In genomic region chr1:93305581-93306337, GRCm38 (mm10) we compare ENCODE assay signal across 7 mouse cellular contexts. TPM values are rescaled to one million over a fixed set of nuclear protein-coding genes. Genes with fewer than 3 reads are reported as not detected.
DNase-seq lines count a peak whose midpoint lies in the region; ATAC-seq and TF ChIP-seq lines count a peak whose summit lies in the region.

Gene Mterf4, minus strand, starts transcription at chr1:93305915.

- intact Hi-C loops in left cerebral cortex, postnatal 4 days (cut with DNase I): loop anchor here (10.0 kb wide), 1 partner anchor 131 kb away; no protein-coding TSS in a partner anchor

- DNase-seq in adrenal gland, postnatal 14 days: peak; percentile 91
- DNase-seq in embryonic facial prominence, embryonic 10.5 days (ENCODE audit: low spot score): peak; percentile 86
- peak; percentile 34 for DNase-seq in gonadal fat pad, adult 2 months (ENCODE audit: low read depth)
- DNase-seq in left cerebral cortex, postnatal 4 days: peak; percentile 83

- H3K4me3 ChIP-seq in embryonic facial prominence, embryonic 10.5 days: peak within 1 kb of the TSS; percentile 78
- H3K4me3 ChIP-seq in intestine, postnatal 0 days (ENCODE audit: low read depth, low read length): peak within 1 kb of the TSS; percentile 79
- H3K4me3 ChIP-seq in midbrain, embryonic 12.5 days: peak within 1 kb of the TSS; percentile 74
- H3K4me3 ChIP-seq in small intestine, adult 2 months (ENCODE audit: low read depth, low read length): peak within 1 kb of the TSS; percentile 95

- H3K9ac ChIP-seq in intestine, postnatal 0 days (ENCODE audit: low read depth, low read length): peak within 1 kb of the TSS; percentile 72
- peak within 1 kb of the TSS; percentile 73 for H3K9ac ChIP-seq in midbrain, embryonic 12.5 days (replicated peaks)

- 8% methylated on average over 36 of the region's 36 CpGs for WGBS in embryonic facial prominence, embryonic 10.5 days
- WGBS in intestine, postnatal 0 days: 6% methylated on average over 36 of the region's 36 CpGs
- 8% methylated on average over 36 of the region's 36 CpGs for WGBS in midbrain, embryonic 12.5 days
- 4% methylated on average over 36 of the region's 36 CpGs for WGBS in small intestine, adult 2 months

- peaks cover 10% of the 10 kb centered on the region for H3K4me1 ChIP-seq in embryonic facial prominence, embryonic 10.5 days
- H3K4me1 ChIP-seq in intestine, postnatal 0 days (replicated peaks; ENCODE audit: control insufficient read depth, insufficient read depth, low read length): 0 out of 2 replicates have a peak, but pooled peaks cover 2% of the 10 kb centered on the region
- peaks cover 10% of the 10 kb centered on the region for H3K4me1 ChIP-seq in midbrain, embryonic 12.5 days
- H3K4me1 ChIP-seq in small intestine, adult 2 months (ENCODE audit: control insufficient read depth, insufficient read depth, insufficient read length, low read length): no peaks in the 10 kb centered on the region

- peak within 1 kb of the TSS; percentile 83 for H3K27ac ChIP-seq in embryonic facial prominence, embryonic 10.5 days (replicated peaks)
- no peak within 1 kb of the TSS for H3K27ac ChIP-seq in intestine, postnatal 0 days (ENCODE audit: low read depth, low read length)
- no peak within 1 kb of the TSS for H3K27ac ChIP-seq in midbrain, embryonic 12.5 days (replicated peaks)
- H3K27ac ChIP-seq in small intestine, adult 2 months (ENCODE audit: insufficient read depth, low read depth, low read length): 0 out of 2 replicates have a peak within 1 kb of the TSS, but pooled peaks have one; percentile 6

- TF ChIP-seq POLR2A in small intestine, adult 2 months (IDR thresholded peaks at IDR 0.05; ENCODE audit: low read depth, low read length): no peak

- peak; percentile 16; the same call in 1 of the 2 replicates for TF ChIP-seq CTCF in intestine, postnatal 0 days (IDR thresholded peaks at IDR 0.05; ENCODE audit: low read depth)
- TF ChIP-seq CTCF in small intestine, adult 2 months (IDR thresholded peaks at IDR 0.05; ENCODE audit: extremely low read depth, insufficient read length, insufficient replicate concordance, low read depth, low read length): no peak

- no peaks in the 10 kb centered on the region for H3K27me3 ChIP-seq in embryonic facial prominence, embryonic 10.5 days (replicated peaks; ENCODE audit: low read depth, poor library complexity, severe bottlenecking)
- H3K27me3 ChIP-seq in intestine, postnatal 0 days (replicated peaks; ENCODE audit: control insufficient read depth, insufficient read depth, low read length): no peaks in the 10 kb centered on the region
- H3K27me3 ChIP-seq in midbrain, embryonic 12.5 days: no peaks in the 10 kb centered on the region
- H3K27me3 ChIP-seq in small intestine, adult 2 months (ENCODE audit: control insufficient read depth, insufficient read depth, low read length): no peaks in the 10 kb centered on the region

- ATAC-seq in intestine, postnatal 0 days: peak; percentile 94
- peak; percentile 90 for ATAC-seq in midbrain, embryonic 12.5 days (ENCODE audit: low FRiP score, low read depth)

- H3K9me3 ChIP-seq in embryonic facial prominence, embryonic 10.5 days: no peaks in the 10 kb centered on the region
- H3K9me3 ChIP-seq in intestine, postnatal 0 days (ENCODE audit: control insufficient read depth): no peaks in the 10 kb centered on the region
- no peaks in the 10 kb centered on the region for H3K9me3 ChIP-seq in midbrain, embryonic 12.5 days

- H3K4me2 ChIP-seq in intestine, postnatal 0 days (replicated peaks; ENCODE audit: low read depth): peak within 1 kb of the TSS; percentile 91
- H3K4me2 ChIP-seq in midbrain, embryonic 12.5 days (replicated peaks): peak within 1 kb of the TSS; percentile 63

- peaks cover 63% of the 10 kb centered on the region for H3K36me3 ChIP-seq in embryonic facial prominence, embryonic 10.5 days (replicated peaks)
- peaks cover 38% of the 10 kb centered on the region; the same call in 1 of the 2 replicates for H3K36me3 ChIP-seq in intestine, postnatal 0 days (ENCODE audit: control insufficient read depth, insufficient read depth)
- H3K36me3 ChIP-seq in midbrain, embryonic 12.5 days: peaks cover 45% of the 10 kb centered on the region
- peaks cover 13% of the 10 kb centered on the region for H3K36me3 ChIP-seq in small intestine, adult 2 months (ENCODE audit: control insufficient read depth, insufficient read depth, low read length)

RNA-seq across cellular contexts. Expression of gene Mterf4, which starts in this region (rescaled TPM):
- total RNA-seq in adrenal gland, postnatal 14 days (2021): 29.1 and 32.4 TPM in 2 replicates
- polyA plus RNA-seq in embryonic facial prominence, embryonic 10.5 days (2016; fragmentation: Nextera tagmentation; extraction: Ambion mirVana): 35.8 and 38.2 TPM in 2 replicates
- polyA plus RNA-seq in gonadal fat pad, adult 2 months (2012; rRNA removed): 8.1 and 10.8 TPM in 2 replicates
- polyA plus RNA-seq in intestine, postnatal 0 days (2015; fragmentation: Nextera tagmentation; extraction: Ambion mirVana): 7.7 and 9.1 TPM in 2 replicates
- 10 to 100 TPM; 22.3 to 22.8 TPM for total RNA-seq in left cerebral cortex, postnatal 4 days (2021)
- polyA plus RNA-seq in midbrain, embryonic 12.5 days (2016; fragmentation: Nextera tagmentation; extraction: Ambion mirVana): 34.7 and 35.1 TPM in 2 replicates
- 1.3 and 3.1 TPM in 2 replicates for polyA plus RNA-seq in small intestine, adult 2 months (2012; rRNA removed)

Comparison
In these comparisons a context has a peak if more than half of its experiments do, and no peak if none do; other contexts are left out.
1. DNase-seq: peak in every context shown above with its lines; median percentile 91 in adrenal gland, postnatal 14 days; 86 in embryonic facial prominence, embryonic 10.5 days; 83 in left cerebral cortex, postnatal 4 days; 34 in gonadal fat pad, adult 2 months.
2. H3K27ac ChIP-seq: peak in embryonic facial prominence, embryonic 10.5 days (single experiment) and small intestine, adult 2 months (single experiment); none in intestine, postnatal 0 days (single experiment) and midbrain, embryonic 12.5 days (single experiment).
3. Peak in every context shown above with its lines, with median percentiles within 50 percentile points of each other: H3K4me3 ChIP-seq.